Mouse (Mus musculus): ENCODE measurements around the gene Cgas. TPM values are rescaled to one million over a fixed set of nuclear protein-coding genes. Genes with fewer than 3 reads are reported as not detected.

The Cgas gene
- polyA plus RNA-seq, 1 experiment: 0.36 TPM

DNA sequence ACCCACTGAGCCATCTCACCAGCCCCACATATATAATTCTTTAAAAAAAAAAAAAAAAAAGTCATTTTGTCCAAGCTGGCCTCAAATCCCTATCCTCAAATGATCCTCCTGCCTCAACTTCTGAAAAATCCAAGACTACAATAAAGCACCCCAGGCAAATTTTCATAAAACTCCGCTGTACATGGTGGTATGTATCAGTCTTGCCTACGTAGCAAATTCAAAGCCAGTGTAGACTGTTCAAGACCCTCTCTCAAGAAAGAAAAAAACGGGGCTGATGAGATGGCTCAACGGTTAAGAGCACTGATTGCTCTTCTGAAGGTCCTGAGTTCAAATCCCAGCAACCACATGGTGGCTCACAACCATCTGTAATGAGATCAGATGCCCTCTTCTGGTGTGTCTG lies 32.8 kb upstream of the Cgas start:
- WGBS: 76% methylated on average over 4 of the region's 4 CpGs
- no peak for DNase-seq
- Histone ChIP-seq H3K27me3 (replicated peaks; ENCODE audit: control insufficient read depth, insufficient read depth, low read length) (no peaks in the 10 kb centered on the region), H3K4me3 (ENCODE audit: insufficient read depth, low read depth, low read length) (no peak overlapping the region), H3K4me1 (ENCODE audit: control insufficient read depth, insufficient read depth, low read length) (peaks cover 7% of the 10 kb centered on the region; the same call in 1 of the 2 replicates), H3K36me3 (ENCODE audit: control insufficient read depth, insufficient read depth, low read length) (peaks cover 23% of the 10 kb centered on the region), H3K27ac (ENCODE audit: insufficient read depth, low read depth, low read length) (no peak overlapping the region)
- TF ChIP-seq CTCF (conservative IDR thresholded peaks at IDR 0.05; ENCODE audit: insufficient read depth, insufficient read length, low read depth, low read length) (no peak), POLR2A (IDR thresholded peaks at IDR 0.05; ENCODE audit: low read depth, low read length) (no peak)

DNA sequence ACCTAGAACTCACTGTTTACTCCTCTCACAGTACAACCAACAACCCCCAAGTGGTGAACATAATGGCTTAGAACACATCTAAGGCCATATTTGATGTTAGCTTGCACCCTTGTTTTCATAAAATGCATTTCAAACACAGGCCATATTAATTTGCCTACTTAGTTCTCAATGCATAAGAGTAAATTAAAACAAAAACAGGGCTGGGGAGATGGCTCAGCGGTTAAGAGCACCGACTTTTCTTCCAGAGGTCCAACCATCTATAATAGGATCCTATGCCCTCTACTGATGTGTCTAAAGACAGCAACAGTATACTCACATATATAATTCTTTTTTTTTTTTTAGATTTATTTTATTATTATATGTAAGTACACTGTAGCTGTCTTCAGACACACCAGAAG lies 32.3 kb upstream of the Cgas start:
- Histone ChIP-seq H3K4me3 (ENCODE audit: insufficient read depth, low read depth, low read length) (no peak overlapping the region), H3K36me3 (ENCODE audit: control insufficient read depth, insufficient read depth, low read length) (peaks cover 23% of the 10 kb centered on the region), H3K4me1 (ENCODE audit: control insufficient read depth, insufficient read depth, low read length) (peaks cover 7% of the 10 kb centered on the region; the same call in 1 of the 2 replicates), H3K27ac (ENCODE audit: insufficient read depth, low read depth, low read length) (no peak overlapping the region), H3K27me3 (replicated peaks; ENCODE audit: control insufficient read depth, insufficient read depth, low read length) (no peaks in the 10 kb centered on the region)
- WGBS: 82% methylated on average over 2 of the region's 2 CpGs
- no peak for DNase-seq
- TF ChIP-seq POLR2A (IDR thresholded peaks at IDR 0.05; ENCODE audit: low read depth, low read length) (no peak), CTCF (conservative IDR thresholded peaks at IDR 0.05; ENCODE audit: insufficient read depth, insufficient read length, low read depth, low read length) (no peak)

DNA sequence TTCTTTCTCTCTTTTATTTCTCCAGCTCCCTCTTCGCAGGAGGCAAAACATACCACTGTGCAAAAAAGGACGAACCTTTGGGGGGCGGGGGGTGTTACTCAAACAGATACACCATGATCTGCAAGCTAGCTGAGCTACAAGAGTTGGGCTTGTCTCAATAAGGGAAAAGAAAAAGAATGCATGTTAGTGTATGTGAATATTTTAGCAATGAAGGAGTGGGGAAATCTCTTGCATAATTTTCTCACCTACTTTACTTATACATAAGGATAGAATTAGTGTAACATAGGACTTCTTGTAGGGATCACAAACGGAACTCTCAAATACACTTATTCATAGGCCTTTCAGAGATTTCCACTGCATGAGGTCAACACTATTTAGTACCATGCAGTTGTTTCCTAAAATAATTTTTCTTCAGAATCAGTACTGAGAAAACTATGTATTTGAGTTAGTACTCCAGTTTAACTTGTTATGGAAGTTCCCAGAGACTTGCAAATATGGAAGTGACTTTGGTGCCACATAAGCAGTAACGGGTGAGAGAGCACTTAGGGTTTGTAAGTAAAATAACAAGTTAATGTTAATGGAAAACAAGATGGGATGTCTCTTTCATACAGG lies 31.8 kb upstream of the Cgas start:
- TF ChIP-seq CTCF (conservative IDR thresholded peaks at IDR 0.05; ENCODE audit: insufficient read depth, insufficient read length, low read depth, low read length) (no peak), POLR2A (IDR thresholded peaks at IDR 0.05; ENCODE audit: low read depth, low read length) (no peak)
- Histone ChIP-seq H3K4me3 (ENCODE audit: insufficient read depth, low read depth, low read length) (no peak overlapping the region), H3K27me3 (replicated peaks; ENCODE audit: control insufficient read depth, insufficient read depth, low read length) (no peaks in the 10 kb centered on the region), H3K4me1 (ENCODE audit: control insufficient read depth, insufficient read depth, low read length) (peaks cover 7% of the 10 kb centered on the region; the same call in 1 of the 2 replicates), H3K36me3 (ENCODE audit: control insufficient read depth, insufficient read depth, low read length) (peaks cover 23% of the 10 kb centered on the region), H3K27ac (ENCODE audit: insufficient read depth, low read depth, low read length) (no peak overlapping the region)
- 73% methylated on average over 5 of the region's 5 CpGs for WGBS
- no peak for DNase-seq

DNA sequence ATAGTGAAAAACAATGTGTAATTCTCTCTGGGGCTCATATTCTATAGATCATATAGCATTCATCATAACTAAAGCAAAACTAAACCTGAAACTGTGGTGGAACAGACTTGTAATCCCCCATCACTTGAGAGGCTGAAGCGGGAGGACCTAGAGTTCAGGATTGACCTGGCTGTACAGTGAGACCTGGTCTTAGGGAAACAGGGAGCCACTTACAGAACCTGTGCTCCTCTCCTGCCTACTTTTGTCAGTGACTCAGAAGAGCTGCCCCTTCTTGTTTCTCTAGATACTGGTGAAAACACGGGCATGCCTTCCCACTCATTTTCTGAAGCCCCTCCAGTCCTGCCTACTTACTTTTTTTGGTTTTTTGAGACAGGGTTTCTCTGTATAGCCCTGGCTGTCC lies 31.2 kb upstream of the Cgas start:
- no peak overlapping the region for H3K4me3 ChIP-seq (ENCODE audit: insufficient read depth, low read depth, low read length)
- WGBS: 76% methylated on average over 2 of the region's 2 CpGs
- peaks cover 19% of the 10 kb centered on the region for H3K36me3 ChIP-seq (ENCODE audit: control insufficient read depth, insufficient read depth, low read length)
- DNase-seq: no peak
- TF ChIP-seq CTCF (conservative IDR thresholded peaks at IDR 0.05; ENCODE audit: insufficient read depth, insufficient read length, low read depth, low read length) (no peak), POLR2A (IDR thresholded peaks at IDR 0.05; ENCODE audit: low read depth, low read length) (no peak)
- peaks cover 6% of the 10 kb centered on the region; the same call in 1 of the 2 replicates for H3K4me1 ChIP-seq (ENCODE audit: control insufficient read depth, insufficient read depth, low read length)
- no peak overlapping the region for H3K27ac ChIP-seq (ENCODE audit: insufficient read depth, low read depth, low read length)
- no peaks in the 10 kb centered on the region for H3K27me3 ChIP-seq (replicated peaks; ENCODE audit: control insufficient read depth, insufficient read depth, low read length)

DNA sequence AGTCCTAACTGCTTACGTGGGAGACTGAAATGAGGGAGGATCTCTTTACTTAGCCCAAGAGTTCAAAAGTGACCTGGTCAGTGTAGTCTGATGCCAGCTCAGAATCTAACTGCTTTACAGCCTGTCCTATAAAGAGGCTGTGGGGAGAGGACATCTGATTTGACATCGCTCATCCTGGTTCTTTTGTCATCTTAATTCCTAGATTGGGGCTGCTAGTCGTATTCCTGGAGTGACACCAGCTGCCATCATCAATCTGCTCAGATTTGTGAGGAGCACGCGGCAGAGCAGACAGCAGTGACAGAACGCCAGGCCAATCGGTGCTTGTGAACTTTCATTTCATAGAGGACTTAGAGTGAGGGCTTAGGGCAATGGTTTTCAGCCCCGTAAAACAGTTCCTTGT lies 30.6 kb upstream of the Cgas start:
- no peak for DNase-seq
- H3K4me3 ChIP-seq (ENCODE audit: insufficient read depth, low read depth, low read length): no peak overlapping the region
- no peak overlapping the region for H3K27ac ChIP-seq (ENCODE audit: insufficient read depth, low read depth, low read length)
- no peaks in the 10 kb centered on the region for H3K27me3 ChIP-seq (replicated peaks; ENCODE audit: control insufficient read depth, insufficient read depth, low read length)
- no peaks in the 10 kb centered on the region; the same call in 1 of the 2 replicates for H3K4me1 ChIP-seq (ENCODE audit: control insufficient read depth, insufficient read depth, low read length)
- 68% methylated on average over 8 of the region's 8 CpGs for WGBS
- no peak for TF ChIP-seq POLR2A (IDR thresholded peaks at IDR 0.05; ENCODE audit: low read depth, low read length)
- TF ChIP-seq CTCF (conservative IDR thresholded peaks at IDR 0.05; ENCODE audit: insufficient read depth, insufficient read length, low read depth, low read length): no peak
- H3K36me3 ChIP-seq (ENCODE audit: control insufficient read depth, insufficient read depth, low read length): peaks cover 15% of the 10 kb centered on the region

DNA sequence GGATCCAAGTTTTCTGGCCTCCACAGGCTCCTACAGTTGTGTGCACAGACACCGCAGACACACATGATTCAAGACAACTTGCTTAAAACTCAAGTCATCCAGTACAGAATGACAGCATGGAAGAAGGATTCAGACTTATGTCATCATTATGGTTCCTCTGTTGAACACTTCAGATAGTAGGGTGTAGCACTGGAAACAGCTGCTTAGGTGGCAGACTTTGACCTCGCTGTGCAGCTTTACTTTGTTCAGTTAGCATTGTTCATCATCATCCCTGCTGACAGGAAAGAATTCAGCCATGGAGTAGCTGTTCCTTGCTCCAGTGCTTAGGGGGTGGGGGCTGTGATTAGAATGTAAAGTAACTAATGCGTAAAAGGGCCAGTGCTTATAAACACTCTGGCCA lies 22.7 kb upstream of the Cgas start:
- H3K4me1 ChIP-seq (ENCODE audit: control insufficient read depth, insufficient read depth, low read length): no peaks in the 10 kb centered on the region
- peaks cover 8% of the 10 kb centered on the region for H3K36me3 ChIP-seq (ENCODE audit: control insufficient read depth, insufficient read depth, low read length)

DNA sequence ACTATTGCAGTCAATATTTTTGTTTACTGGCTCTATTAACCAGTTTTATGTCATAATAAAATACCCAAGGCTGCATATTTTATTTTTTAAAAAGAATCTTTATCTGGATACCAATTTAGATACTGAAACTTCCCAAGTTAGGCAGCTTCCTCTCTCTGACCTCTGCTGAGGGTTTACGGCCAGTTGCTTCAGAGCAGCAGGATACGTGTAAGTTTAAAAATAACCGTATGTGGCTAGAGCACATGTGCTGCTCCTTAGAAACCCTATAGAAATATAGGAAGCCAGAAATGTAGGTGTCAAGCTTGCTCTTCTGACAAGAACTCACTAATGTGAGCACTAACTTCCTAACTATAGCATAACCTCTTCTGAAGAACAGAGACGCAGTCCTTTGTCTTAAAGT lies 20.3 kb upstream of the Cgas start:
- H3K36me3 ChIP-seq (ENCODE audit: control insufficient read depth, insufficient read depth, low read length): peaks cover 10% of the 10 kb centered on the region
- H3K27me3 ChIP-seq (replicated peaks; ENCODE audit: control insufficient read depth, insufficient read depth, low read length): no peaks in the 10 kb centered on the region
- H3K27ac ChIP-seq (ENCODE audit: insufficient read depth, low read depth, low read length): no peak overlapping the region
- no peak for DNase-seq
- 88% methylated on average over 4 of the region's 4 CpGs for WGBS
- TF ChIP-seq POLR2A (IDR thresholded peaks at IDR 0.05; ENCODE audit: low read depth, low read length): no peak
- TF ChIP-seq CTCF (conservative IDR thresholded peaks at IDR 0.05; ENCODE audit: insufficient read depth, insufficient read length, low read depth, low read length): no peak
- no peak overlapping the region for H3K4me3 ChIP-seq (ENCODE audit: insufficient read depth, low read depth, low read length)
- H3K4me1 ChIP-seq (ENCODE audit: control insufficient read depth, insufficient read depth, low read length): no peaks in the 10 kb centered on the region

More for the DNA sequence above, 22.7 kb upstream of the Cgas start:
- Histone ChIP-seq H3K27me3 (replicated peaks; ENCODE audit: control insufficient read depth, insufficient read depth, low read length) (no peaks in the 10 kb centered on the region), H3K27ac (ENCODE audit: insufficient read depth, low read depth, low read length) (no peak overlapping the region), H3K4me3 (ENCODE audit: insufficient read depth, low read depth, low read length) (no peak overlapping the region)
- no peak for TF ChIP-seq CTCF (conservative IDR thresholded peaks at IDR 0.05; ENCODE audit: insufficient read depth, insufficient read length, low read depth, low read length)
- no peak for TF ChIP-seq POLR2A (IDR thresholded peaks at IDR 0.05; ENCODE audit: low read depth, low read length)
- 85% methylated on average over 3 of the region's 3 CpGs for WGBS
- no peak for DNase-seq

Measured in kidney, adult 2 months (tissue).